Mouse (Mus musculus) embryonic fibroblast, embryonic 13.5 days (primary cell): ENCODE data around the gene Camta1. TPM values are rescaled to one million over a fixed set of nuclear protein-coding genes. Genes with fewer than 3 reads are reported as not detected.

Experiments
- H3K27ac ChIP-seq: 2 replicates; pipeline ENCODE4 v1.5.1; 2012; ENCODE audit warnings: low read length, control low read depth, inconsistent platforms; ENCODE audit not compliant: insufficient read depth
- H3K4me1 ChIP-seq: 2 replicates; pipeline ENCODE4 v1.6.1; 2011; ENCODE audit warnings: low read length; ENCODE audit not compliant: control insufficient read depth, insufficient read depth
- H3K4me3 ChIP-seq: 2 replicates; pipeline ENCODE4 v1.5.1; 2011; ENCODE audit warnings: mild to moderate bottlenecking, control low read depth, low read length; ENCODE audit not compliant: insufficient read depth
- CTCF ChIP-seq: IDR thresholded peaks from 2 replicates; pipeline ENCODE4 v1.5.1; 2011; ENCODE audit warnings: mild to moderate bottlenecking, control low read depth, low read length, moderate library complexity, borderline replicate concordance; ENCODE audit not compliant: insufficient read depth
- POLR2A ChIP-seq: IDR thresholded peaks from 2 replicates; pipeline ENCODE4 v1.6.1; 2011; ENCODE audit warnings: low read depth, mild to moderate bottlenecking, control low read depth, low read length, moderate library complexity
- polyA plus RNA-seq: library from polyadenylated mRNA; stranded (reverse); fragments of >200 nt; gene quantifications from 2 replicates; pipeline ENCODE4 v1.2.4, GENCODE M21; 2011; ENCODE audit warnings: low read depth; ENCODE audit not compliant: missing spikeins, insufficient read length

Gene Camta1
- polyA plus RNA-seq, 1 experiment, result 53.4 TPM

- H3K27ac ChIP-seq, result no peak overlapping the region
- H3K4me1 ChIP-seq, result no peaks in the 10 kb centered on the region
- TF ChIP-seq CTCF, result no peak
- no peak overlapping the region for H3K4me3 ChIP-seq
Observed at GRCm38 (mm10) chr4:151245068-151245797, 616.4 kb downstream of the Camta1 start.

GRCm38 (mm10) chr4:151243445-151243844, 618.2 kb downstream of the Camta1 start:
- TF ChIP-seq CTCF (no peak), POLR2A (no peak)
- no peak overlapping the region for H3K27ac ChIP-seq
- H3K4me1 ChIP-seq, result no peaks in the 10 kb centered on the region
- H3K4me3 ChIP-seq, result no peak overlapping the region

GRCm38 (mm10) chr4:151242751-151243150, 618.9 kb downstream of the Camta1 start:
- TF ChIP-seq POLR2A (no peak), CTCF (no peak)
- Histone ChIP-seq H3K27ac (no peak overlapping the region), H3K4me1 (no peaks in the 10 kb centered on the region), H3K4me3 (no peak overlapping the region)

GRCm38 (mm10) chr4:151240465-151240864, 621.2 kb downstream of the Camta1 start:
- H3K27ac ChIP-seq, result no peak overlapping the region
- no peak overlapping the region for H3K4me3 ChIP-seq
- no peaks in the 10 kb centered on the region for H3K4me1 ChIP-seq
- TF ChIP-seq CTCF (no peak; the same call in 1 of the 2 replicates), POLR2A (no peak)

DNA sequence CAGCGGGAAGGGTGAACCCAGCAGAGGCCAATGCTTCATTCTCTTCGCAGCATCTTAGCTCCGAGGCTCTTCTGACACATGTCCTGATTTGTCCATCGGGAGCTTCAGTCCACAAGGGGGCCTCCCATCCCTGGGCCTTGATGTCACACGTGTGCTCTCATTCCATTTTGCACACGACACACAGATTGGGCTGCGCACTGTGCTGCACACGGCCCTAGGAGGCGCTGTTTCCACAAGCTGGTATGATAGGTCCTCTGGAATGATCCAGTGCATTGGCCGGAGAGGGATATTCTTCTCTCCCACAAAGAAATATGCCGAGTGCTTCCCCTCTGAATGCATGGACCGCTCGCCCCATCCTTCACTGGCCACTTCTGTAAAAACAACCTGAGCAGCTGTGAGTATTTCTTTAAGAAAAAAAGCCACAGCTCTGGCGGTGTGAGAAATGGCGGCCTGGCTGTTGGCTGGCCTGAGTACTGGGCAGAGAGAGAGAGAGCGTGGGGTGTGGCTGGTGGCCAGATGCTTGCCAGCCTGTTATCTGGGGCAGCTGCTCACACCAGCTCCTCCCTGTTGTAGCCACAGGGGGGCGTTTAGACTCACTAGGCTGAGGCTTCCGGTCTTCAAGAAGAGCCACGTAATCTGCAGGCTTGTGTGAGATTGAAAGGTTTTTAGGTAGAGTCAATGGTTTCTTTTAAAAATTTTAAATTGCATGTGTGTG, 622.5 kb downstream of the Camta1 start:
- TF ChIP-seq CTCF, result no peak
- TF ChIP-seq POLR2A, result no peak
- no peak overlapping the region for H3K27ac ChIP-seq
- no peaks in the 10 kb centered on the region for H3K4me1 ChIP-seq
- H3K4me3 ChIP-seq, result no peak overlapping the region

- H3K27ac ChIP-seq, result no peak overlapping the region
- TF ChIP-seq CTCF, result no peak
- H3K4me3 ChIP-seq, result no peak overlapping the region
- no peaks in the 10 kb centered on the region for H3K4me1 ChIP-seq
Observed at GRCm38 (mm10) chr4:151237501-151237900, 624.2 kb downstream of the Camta1 start.

DNA sequence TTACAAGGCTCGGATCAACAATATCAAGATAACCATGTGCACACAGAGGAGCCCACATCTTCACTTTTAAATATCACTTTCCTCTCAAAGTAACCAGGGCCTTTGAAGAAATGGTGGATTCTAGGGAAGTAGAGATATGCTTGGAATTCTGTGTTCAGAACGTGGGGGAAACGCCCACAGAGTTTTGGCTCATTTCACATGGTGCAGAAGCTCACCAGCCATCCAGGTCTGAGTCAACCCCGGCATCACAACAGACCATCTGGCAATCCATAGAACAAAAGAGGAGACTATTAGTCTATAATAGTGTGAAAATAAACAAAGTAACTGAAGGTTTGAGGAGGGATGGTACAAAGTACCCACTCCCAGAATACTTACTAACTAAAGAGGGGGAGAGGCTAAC, 626.7 kb downstream of the Camta1 start:
- Histone ChIP-seq H3K4me3 (no peak overlapping the region), H3K4me1 (no peaks in the 10 kb centered on the region), H3K27ac (no peak overlapping the region)
- TF ChIP-seq CTCF (no peak), POLR2A (no peak)

GRCm38 (mm10) chr4:151232028-151232427, 629.6 kb downstream of the Camta1 start:
- Histone ChIP-seq H3K4me3 (no peak overlapping the region), H3K27ac (no peak overlapping the region), H3K4me1 (no peaks in the 10 kb centered on the region)
- no peak for TF ChIP-seq POLR2A
- no peak for TF ChIP-seq CTCF

DNA sequence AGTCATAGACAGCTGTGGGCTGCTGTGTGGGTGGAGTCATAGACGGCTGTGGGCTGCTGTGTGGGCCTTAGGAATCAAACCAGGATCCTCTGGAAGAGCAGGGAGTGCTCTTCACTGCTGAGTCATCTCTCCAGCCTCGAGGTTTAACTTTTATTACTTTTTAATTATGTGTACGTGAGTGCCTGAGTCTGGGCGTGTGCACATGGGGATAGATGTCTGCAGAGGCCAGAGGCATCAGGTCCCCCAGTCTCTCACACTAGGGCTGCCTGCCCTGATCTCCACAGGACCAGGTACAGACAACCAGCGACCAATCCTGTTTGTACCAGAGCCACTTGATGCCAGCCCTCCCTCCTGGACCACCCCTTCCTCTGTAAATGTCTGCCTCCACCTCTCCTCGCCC, 632.6 kb downstream of the Camta1 start:
- no peak overlapping the region for H3K27ac ChIP-seq
- TF ChIP-seq CTCF, result no peak
- no peak for TF ChIP-seq POLR2A
- no peaks in the 10 kb centered on the region for H3K4me1 ChIP-seq
- no peak overlapping the region for H3K4me3 ChIP-seq

- H3K4me3 ChIP-seq, result no peak overlapping the region
- no peak for TF ChIP-seq POLR2A
- no peak for TF ChIP-seq CTCF
Observed at GRCm38 (mm10) chr4:151226496-151226895, 635.2 kb downstream of the Camta1 start.

More at GRCm38 (mm10) chr4:151226496-151226895, 635.2 kb downstream of the Camta1 start:
- Histone ChIP-seq H3K27ac (no peak overlapping the region), H3K4me1 (no peaks in the 10 kb centered on the region)
